Mouse (Mus musculus) erythroid progenitor cell, adult 5-6 weeks (primary cell): ENCODE results near the gene P3h2. TPM values are rescaled to one million over a fixed set of nuclear protein-coding genes. Genes with fewer than 3 reads are reported as not detected.

Experiments used
- ATAC-seq: replicated peaks from 2 replicates; pipeline ENCODE4 v1.8.0; 2016; ENCODE audit warnings: moderate number of reproducible peaks, mild to moderate bottlenecking, moderate TSS enrichment, inconsistent platforms; ENCODE audit not compliant: poor library complexity, low FRiP score, severe bottlenecking
- total RNA-seq, 2 experiments: library from RNA; stranded (forward) in 1 of 2; stranded (reverse) in 1 of 2; fragments of 150-400 nt in 1 of 2; fragments of 186-747, 209-891 nt in 1 of 2; gene quantifications; 2 replicates each; pipeline versions ENCODE4 v1.2.3 to v1.2.4; 2015 to 2017; ENCODE audit warnings: low replicate concordance in 2 of 2

Gene P3h2
- total RNA-seq, 2 experiments from 2014 or later, result not detected

DNA sequence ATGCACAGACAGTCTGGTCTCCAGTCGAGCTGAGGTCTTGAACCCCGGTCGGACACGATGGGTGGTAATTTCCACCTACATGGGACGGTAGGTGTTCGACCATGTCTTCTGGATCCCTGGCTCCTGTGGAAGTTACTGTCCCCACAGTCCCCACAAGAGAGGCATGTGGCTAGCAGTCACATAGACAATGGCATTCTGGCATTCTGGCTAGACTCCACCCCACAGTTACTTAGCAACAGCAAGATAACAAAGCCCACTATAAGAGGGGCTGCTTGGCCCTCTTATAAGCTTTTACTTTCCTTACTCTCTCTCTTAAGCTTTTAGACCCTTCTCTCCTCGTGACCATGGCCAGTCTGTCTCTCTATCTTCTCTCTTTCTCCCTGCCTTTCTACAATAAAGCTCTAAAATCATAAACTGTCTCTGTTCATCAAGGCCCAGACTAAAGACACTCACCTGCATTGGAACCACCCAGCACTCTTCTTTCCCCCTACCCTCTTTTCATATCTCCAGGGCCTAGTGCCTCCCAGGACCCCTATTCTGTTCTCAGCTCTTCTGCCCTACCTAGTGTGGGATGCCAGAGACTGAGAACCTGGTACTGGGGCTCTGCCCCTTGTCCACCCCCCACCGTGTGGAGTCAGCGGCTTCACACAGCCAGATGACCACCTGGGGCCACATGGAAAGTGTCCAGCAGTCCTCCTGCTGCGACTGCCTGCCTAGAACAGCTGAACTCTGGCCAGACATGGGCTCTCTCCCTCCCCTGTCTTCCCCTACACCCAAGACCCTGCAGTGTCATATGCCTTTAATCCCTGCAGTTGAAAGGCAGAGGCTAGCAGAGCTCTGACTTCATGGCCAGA is 28.1 kb downstream of the P3h2 start:
- no peak for ATAC-seq

- ATAC-seq, result no peak
Measured at GRCm38 (mm10) chr16:26075063-26075462, 30.5 kb downstream of the P3h2 start.

GRCm38 (mm10) chr16:26070376-26070775 is 35.2 kb downstream of the P3h2 start:
- no peak for ATAC-seq

- ATAC-seq, result no peak
Measured at GRCm38 (mm10) chr16:26065060-26065459, 40.5 kb downstream of the P3h2 start.

DNA sequence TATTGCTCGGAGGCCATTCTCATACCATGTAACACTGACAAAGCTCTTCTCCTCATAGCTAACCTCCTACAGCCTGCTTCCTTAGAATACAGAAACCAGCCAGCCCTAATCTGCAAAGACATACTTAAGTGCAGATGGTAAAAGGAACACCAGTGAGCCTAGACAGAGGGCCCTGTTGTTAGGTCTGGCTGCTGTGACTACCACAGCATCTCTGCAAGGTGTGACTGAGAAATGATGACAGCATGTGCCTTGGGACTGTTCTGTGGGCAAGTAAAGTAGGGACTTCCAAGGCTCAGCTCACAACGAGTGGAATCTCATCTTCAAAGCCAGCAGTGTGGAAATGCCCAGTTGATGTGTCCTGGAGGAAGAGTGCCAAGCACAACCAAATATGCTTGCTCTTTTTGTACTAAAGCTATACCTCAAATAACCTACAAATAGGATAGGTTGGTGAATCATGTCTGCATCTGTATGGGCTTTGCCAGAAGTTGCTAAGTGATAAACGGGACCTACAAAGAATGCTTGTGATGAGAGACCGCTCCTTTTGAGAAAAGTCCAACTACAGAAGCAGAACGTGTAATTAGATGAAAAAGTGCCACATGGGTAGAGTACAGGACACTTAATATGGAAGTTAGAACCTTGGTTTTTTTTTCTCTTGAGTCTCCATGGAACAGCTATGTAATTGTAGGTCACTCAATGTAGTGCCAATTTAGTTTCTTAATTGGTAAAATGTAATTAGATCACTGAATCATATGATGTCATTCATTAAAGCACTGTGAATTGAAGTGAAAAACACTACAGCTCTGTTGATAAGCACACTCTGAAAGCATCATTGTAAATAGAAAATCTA is 45.1 kb downstream of the P3h2 start:
- ATAC-seq, result no peak

DNA sequence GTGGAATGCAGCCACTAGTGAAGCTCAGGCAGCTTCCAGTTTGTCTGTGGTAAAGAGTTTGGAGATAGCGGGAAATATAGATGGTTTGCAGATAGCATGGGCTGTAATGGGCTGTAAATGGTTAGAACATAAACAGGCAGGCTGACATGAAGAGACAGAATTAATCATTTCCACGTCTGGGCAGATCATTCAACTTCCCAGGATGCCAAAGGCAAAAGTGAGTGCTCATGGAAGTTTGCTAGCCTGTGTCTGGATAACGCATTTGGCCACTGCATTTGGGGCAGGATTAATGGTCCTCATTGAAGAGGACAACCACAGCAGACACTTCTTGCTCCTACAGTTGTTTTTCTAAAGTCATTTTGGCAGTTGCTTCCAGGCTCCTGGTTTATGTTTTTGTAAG is 52.0 kb downstream of the P3h2 start:
- no peak for ATAC-seq

DNA sequence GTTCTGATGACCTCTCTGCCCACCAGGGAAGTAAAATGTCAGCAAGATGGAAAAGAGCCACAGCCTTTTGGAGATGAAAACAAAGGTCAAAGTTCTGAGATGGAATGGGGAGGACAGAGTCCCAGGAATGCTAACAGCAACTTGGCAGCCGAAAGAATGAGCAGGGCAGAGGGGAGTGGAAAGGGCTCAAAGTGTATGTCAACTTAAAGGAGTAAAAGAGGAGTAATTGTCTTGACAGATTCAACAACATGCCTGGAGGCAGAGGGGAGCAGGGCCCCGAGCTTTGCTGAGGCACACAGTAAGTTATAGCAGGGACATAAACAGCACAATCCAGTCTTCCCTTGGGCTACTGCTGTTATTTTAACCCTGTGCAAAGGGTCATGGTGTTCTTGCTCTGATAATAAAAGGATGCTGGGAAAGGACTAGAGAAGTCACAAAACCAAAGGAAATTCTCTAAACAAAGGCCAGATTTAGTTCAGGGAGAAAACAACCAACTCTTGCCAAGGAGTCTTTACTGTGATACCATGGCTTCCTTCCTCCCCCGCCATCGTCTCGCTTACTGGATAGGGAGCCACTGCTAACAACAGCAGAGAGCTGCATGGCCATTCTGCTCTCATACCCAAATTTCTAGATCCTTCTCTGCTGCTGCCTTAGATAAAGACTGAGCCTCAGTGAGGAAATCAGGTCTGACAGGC is 56.0 kb downstream of the P3h2 start:
- ATAC-seq, result no peak

DNA sequence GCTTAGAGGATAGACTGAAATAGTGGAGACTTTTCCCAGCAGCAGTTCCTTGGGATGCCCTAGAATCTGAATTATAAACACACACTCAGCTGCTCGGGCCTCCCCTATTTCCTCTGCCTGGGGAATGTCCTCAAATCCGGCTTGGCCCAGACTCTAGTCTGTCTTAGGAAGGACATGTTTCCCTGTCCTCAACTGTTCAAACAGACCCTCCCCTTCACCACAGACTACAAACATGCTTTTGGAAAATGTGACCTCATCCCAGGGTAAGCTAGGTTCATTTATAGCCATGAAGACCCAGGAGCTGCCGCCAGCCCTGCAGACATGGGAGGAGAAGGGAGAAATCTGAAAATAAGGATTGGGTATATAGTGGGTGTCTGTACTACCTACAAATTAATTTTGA is 57.7 kb downstream of the P3h2 start:
- no peak for ATAC-seq

GRCm38 (mm10) chr16:26047396-26047795 is 58.2 kb downstream of the P3h2 start:
- ATAC-seq, result no peak

DNA sequence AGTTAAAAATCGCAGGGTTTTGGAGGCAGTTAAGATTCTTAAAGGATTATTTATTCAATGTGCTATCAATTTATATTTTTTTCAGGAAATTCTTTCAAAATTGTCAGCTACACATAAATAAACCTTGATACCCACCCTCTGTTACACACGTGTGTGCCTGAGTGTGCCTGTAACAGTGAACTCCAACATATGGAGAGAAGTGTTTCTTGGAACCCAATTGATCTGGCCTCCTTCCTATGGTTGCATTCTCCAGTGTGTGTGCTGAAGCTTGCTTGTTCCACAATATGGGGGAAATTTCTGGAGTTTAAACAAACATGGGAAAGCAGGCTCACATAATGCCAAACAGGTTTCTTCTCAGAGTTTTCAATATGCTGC is 63.7 kb downstream of the P3h2 start:
- ATAC-seq, result no peak

GRCm38 (mm10) chr16:26041021-26041928 is 64.3 kb downstream of the P3h2 start:
- no peak for ATAC-seq

DNA sequence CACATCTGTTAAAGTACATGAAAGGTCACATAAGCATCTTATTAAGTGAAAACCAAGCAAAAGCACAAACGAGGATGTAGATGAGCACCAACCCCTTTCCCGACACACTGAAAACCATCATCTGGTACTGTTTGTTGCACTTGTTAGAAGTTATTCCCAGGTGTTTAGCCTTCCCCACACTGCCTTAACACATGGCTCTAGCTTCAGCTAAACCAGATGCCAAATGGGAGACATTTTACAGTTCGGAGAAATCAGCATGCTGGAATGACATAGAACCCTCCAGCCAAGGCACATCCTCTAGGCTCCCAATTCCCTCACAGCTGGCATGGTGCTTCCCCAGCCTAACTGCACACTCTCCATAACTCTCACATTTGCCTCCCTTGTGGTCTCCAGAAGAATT is 66.3 kb downstream of the P3h2 start:
- no peak for ATAC-seq

DNA sequence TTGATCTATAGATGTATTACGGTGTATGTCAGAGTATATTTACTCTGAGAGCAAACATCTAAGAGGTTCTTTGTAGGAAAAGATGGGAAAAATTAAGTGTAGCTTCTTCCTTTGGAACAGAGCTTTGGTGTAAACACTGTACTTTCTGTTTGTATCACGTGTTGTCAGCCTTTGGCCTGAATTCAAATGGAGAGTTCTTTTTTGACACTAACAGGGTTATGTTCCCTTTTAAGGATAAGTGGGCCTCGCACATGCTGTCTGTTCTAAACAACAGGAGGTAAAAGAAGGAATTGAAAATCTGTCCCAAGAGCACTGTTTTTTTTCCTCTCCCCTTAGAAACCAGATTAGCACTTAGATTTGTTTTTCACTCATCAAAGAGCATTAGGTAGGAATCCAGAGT is 70.1 kb downstream of the P3h2 start:
- ATAC-seq, result no peak

GRCm38 (mm10) chr16:26035079-26035478 is 70.5 kb downstream of the P3h2 start:
- no peak for ATAC-seq

DNA sequence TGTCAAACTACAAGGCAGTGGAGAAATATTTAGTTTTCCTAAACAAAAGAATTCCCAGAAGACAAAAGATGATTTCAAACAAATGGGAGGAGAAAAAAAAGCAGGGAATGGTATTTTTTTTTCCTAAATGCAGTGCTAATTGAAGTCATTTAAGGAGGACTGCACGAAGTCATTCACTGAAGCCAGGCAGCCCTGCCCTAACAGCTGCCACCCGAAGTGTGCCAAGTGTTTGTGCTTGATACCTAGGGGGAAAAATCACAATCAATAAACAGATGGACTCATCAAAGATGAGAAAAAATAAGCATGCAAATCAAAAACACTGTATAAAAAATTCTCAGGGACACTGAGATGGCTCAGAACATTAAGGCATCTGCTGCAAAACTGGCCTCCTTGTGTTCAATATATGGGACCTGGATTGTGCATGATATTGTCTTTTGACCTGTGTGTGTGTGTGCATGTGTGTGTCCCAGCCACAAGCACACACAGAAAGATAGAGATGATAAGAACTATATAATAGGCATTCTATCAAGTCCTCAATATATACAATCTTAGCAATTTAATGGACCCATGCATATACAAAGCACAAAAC is 76.1 kb downstream of the P3h2 start:
- ATAC-seq, result no peak

GRCm38 (mm10) chr16:26026416-26026815 is 79.2 kb downstream of the P3h2 start:
- ATAC-seq, result no peak

DNA sequence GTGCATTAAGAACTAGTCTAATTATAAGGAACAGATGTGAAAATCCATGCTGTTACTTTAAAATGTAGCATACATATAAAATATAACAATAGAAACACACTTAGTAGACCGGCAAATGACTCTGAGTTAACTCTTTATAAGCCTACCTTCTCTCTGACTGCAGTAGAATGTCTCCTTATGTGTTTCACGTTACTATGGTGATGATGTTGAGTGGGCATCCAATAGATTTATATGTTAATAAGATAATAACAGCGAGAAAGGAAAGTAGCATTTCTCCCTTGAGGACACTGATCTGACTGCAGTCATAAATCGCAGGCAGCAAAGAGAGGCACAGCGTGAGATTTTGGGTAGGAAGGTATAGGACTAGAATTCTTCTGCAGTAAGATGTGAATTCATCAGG is 81.0 kb downstream of the P3h2 start:
- no peak for ATAC-seq

DNA sequence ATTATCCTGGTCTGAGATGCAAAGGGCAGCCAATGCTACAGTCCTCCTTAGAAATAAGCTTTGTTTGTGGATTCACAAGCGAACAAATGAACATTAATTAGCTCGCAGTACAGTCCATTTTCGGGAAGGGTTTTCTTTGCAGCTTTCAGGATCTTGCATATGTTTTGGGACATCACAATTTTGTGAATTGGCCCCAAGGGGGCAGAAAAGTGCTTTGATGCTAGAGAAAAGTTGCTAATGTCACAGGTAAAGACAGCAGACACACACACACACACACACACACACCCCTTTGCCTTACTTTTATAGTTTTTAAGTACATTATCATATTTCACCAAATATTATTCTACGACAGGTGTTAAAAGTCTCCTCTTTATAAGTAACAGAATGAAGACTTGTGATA is 82.2 kb downstream of the P3h2 start:
- no peak for ATAC-seq

DNA sequence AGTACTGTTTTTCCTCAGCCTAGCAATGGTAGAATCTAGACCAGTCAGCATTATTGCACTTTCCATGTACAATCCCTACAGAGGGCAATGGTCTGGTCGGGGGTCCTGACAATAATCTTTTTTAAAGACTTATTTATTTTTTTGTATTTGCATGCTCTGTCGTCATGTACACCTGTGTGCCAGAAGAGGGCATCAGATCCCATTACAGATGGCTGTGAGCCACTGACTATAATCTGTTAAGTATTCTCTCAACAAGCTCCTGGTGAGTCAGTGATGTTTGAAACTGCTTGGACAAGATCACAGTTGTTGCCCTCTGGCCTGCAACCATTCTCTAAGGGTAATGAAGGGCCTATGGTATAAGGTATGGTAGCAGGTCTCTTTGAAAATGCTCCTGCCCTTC is 83.8 kb downstream of the P3h2 start:
- no peak for ATAC-seq
